Mouse (Mus musculus) left cerebral cortex, adult 2 months (tissue): ENCODE measurements around the gene Cacna1g. TPM values are rescaled to one million over a fixed set of nuclear protein-coding genes. Genes with fewer than 3 reads are reported as not detected.
A peak's percentile ranks its signal among the peaks of the same experiment; 100 is the strongest.

Source experiments
- DNase-seq, 2 experiments: peaks; one replicate each; pipeline ENCODE4 v3.0.0; 2021 to 2022; ENCODE audit warnings: low spot score in 2 of 2, mixed read lengths in 1 of 2; ENCODE audit errors: extremely low spot score in 1 of 2
- H3K27ac ChIP-seq: fragments of 200-600 bp; 2 replicates; pipeline ENCODE4 v1.8.1; 2022
- H3K4me3 ChIP-seq: fragments of 200-600 bp; 2 replicates; pipeline ENCODE4 v1.8.1; 2022
- CTCF ChIP-seq: fragments of 200-600 bp; IDR thresholded peaks from 2 replicates; pipeline ENCODE4 v1.8.1; 2022; ENCODE audit warnings: antibody characterized with exemption, mild to moderate bottlenecking, moderate library complexity
- intact Hi-C: fragments of 180-260 bp; cut with DNase I; formaldehyde crosslinking; loops from one replicate; pipeline ENCODE4 v1.15.1; 2025
- total RNA-seq, 2 experiments: library from RNA; stranded (reverse); gene quantifications; 2 replicates each; pipeline ENCODE4 v1.2.3; 2021

The Cacna1g gene
- total RNA-seq, 2 experiments from 2014 or later, result 93.0 to 98.7 TPM

DNA sequence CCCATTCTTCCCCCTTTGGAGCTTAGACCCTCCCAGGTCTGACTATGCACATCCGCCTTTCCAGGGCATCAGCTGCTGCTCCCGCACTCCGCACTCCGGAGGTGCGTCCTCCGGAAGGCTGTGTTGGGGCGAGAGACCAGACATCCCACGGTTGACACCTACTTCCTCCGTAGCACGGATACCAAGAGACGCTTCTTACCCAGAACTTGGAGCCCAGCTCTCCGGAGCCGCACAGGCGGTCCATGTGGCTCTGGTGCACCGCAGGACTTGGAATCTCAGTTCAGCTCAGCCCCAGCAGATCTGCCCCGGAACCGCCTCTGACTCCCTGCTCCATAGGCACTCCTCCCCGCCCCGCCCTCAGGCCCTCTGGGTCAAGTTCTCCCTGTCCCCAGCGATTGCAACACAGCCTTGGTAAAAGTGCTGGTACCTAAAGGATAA lies 81.3 kb downstream of the Cacna1g start, which contains the start of gene Abcc3:
Gene Abcc3, minus strand, starts transcription at position 326 of the 438 bp plus-strand sequence.
- intact Hi-C loops, result no loop called here
- Histone ChIP-seq H3K27ac (no peak within 1 kb of the TSS), H3K4me3 (peak within 1 kb of the TSS; percentile 35)
- no peak for TF ChIP-seq CTCF
- DNase-seq, result no peak

GRCm38 (mm10) chr11:94391661-94392060 lies 82.3 kb downstream of the Cacna1g start:
- Histone ChIP-seq H3K27ac (no peak overlapping the region), H3K4me3 (no peak overlapping the region)
- intact Hi-C loops, result no loop called here
- no peak for DNase-seq
- no peak for TF ChIP-seq CTCF

- DNase-seq, result no peak
- H3K27ac ChIP-seq, result no peak overlapping the region
- TF ChIP-seq CTCF, result no peak
- intact Hi-C loops, result no loop called here
- no peak overlapping the region for H3K4me3 ChIP-seq
Measured at GRCm38 (mm10) chr11:94390825-94391224, 83.2 kb downstream of the Cacna1g start.

DNA sequence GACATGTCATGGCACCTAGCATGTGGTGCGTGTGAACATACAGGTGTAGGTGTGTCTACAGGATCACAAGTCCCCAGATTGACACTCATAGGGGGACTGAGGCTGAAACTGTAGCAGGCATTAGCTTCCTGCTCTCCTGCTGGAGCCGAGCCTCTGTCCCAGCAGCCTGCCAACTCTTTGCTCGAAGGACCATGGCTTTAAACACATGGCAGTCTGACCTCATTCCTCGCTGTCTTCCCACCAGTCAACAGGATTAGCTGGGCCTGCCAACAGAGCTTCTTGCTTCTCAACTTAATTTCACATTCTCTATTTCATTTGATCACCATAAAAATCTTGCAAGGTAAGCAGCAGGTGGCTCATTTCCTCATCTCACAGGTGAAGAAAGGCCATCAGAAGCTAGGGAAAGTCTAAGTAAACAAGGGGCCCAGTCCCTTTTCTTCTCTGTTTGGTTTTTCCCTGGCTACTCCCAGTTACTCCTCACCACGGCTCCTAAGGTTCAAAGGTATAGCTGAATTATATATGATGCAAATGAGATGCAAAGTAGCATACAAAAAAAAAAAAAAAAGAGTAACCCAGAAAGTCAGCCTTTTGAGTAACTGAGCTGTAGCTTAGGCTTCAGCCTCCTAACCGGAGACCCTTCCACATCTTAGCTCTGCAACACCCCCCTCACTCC lies 84.1 kb downstream of the Cacna1g start:
- TF ChIP-seq CTCF, result no peak
- intact Hi-C loops, result no loop called here
- DNase-seq, result no peak
- no peak overlapping the region for H3K4me3 ChIP-seq
- no peak overlapping the region for H3K27ac ChIP-seq

- H3K27ac ChIP-seq, result no peak overlapping the region
- TF ChIP-seq CTCF, result no peak
- no peak overlapping the region for H3K4me3 ChIP-seq
- intact Hi-C loops, result no loop called here
- DNase-seq, result no peak
Measured at GRCm38 (mm10) chr11:94389021-94389420, 85.0 kb downstream of the Cacna1g start.

DNA sequence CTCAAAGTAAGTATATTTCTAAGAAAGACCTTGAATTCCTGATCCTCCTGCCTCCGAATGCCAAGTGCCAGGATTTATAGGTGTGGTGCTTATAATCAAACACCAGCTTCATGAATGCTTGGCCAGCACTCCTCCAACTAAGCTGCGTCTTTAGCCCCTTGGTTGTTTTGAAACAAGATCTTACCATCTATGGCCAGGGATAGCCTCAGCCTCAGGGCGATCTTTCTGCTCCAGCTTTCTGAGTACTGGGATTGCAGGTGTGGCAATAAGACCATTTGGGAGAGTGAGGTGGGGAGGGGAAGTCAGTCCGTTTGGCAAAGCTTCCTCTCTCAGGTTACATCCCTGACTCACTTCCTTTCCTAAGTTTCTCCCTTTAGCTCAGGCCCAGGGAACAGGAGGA lies 86.2 kb downstream of the Cacna1g start:
- H3K4me3 ChIP-seq, result no peak overlapping the region
- TF ChIP-seq CTCF, result no peak
- intact Hi-C loops, result no loop called here

DNA sequence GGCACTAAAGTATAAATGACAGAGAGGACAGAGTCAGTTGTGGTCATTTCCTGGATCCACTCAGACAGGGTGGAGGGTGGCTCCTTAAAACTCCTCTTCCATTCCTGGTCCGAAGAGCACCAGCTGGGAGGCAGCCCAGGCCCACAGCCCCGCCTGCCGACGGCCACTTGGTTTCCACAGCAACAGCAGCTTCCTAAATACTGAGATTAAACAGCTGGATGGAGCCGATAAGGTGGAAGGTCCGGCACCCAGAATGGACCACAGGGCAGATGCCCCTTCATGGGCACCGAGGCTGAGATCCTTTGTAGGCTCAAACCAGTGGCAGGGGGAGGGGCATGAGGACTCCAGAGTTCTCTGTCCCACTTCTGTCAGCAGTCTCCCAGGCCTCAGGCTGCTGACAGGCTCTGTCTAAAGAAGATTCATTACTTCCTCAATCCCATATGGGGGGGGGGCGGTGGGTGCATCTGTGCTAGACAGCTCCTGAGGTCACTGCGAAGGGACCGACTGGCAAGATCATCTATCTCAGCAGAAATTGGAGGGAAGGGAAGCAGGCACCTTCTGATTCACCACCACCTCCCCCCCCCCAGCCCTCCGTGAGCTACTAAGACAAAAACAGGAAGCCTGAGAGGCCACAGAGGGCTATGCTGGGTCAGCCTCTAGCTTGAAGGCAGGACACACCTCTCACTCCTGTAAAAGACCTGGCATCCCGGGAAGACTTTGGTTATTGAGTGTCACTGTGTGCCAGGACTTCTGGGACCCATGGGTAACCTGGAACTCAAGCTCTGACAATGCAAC lies 87.8 kb downstream of the Cacna1g start:
- no peak for TF ChIP-seq CTCF
- Histone ChIP-seq H3K27ac (0 out of 2 replicates have a peak overlapping the region, but pooled peaks have one; percentile 26), H3K4me3 (no peak overlapping the region)
- no peak for DNase-seq
- intact Hi-C loops, result no loop called here

More for the DNA sequence above, 86.2 kb downstream of the Cacna1g start:
- H3K27ac ChIP-seq, result no peak overlapping the region
- DNase-seq, result no peak

DNA sequence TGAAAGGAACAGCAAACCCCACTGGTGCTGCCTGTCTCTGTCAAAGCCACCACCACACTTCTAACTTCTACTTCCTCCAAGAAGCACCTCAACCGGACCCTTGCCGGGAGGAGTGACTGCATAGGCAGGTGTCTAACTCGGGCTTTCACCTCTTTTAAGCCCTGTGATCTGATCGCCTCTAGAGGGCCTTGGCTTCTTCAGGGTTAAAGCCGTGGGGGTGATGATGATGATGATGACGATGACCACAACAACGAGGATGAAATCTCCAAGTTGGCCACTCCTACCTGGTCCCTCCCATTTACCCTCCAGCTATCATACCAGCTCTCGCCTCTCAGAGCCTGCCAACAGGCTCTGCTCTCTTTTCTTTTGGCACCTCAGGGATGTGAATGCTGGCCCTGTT lies 94.3 kb downstream of the Cacna1g start:
- DNase-seq, result no peak
- TF ChIP-seq CTCF, result no peak
- intact Hi-C loops, result no loop called here

GRCm38 (mm10) chr11:94379061-94379460 lies 94.9 kb downstream of the Cacna1g start:
- Histone ChIP-seq H3K27ac (no peak overlapping the region), H3K4me3 (no peak overlapping the region)
- TF ChIP-seq CTCF, result no peak
- intact Hi-C loops, result no loop called here
- no peak for DNase-seq

More for the DNA sequence above, 94.3 kb downstream of the Cacna1g start:
- H3K27ac ChIP-seq, result no peak overlapping the region
- H3K4me3 ChIP-seq, result no peak overlapping the region

- intact Hi-C loops, result no loop called here
- Histone ChIP-seq H3K4me3 (no peak overlapping the region), H3K27ac (no peak overlapping the region)
- DNase-seq, result no peak
- TF ChIP-seq CTCF, result no peak
Measured at GRCm38 (mm10) chr11:94374276-94374948, 99.6 kb downstream of the Cacna1g start.

DNA sequence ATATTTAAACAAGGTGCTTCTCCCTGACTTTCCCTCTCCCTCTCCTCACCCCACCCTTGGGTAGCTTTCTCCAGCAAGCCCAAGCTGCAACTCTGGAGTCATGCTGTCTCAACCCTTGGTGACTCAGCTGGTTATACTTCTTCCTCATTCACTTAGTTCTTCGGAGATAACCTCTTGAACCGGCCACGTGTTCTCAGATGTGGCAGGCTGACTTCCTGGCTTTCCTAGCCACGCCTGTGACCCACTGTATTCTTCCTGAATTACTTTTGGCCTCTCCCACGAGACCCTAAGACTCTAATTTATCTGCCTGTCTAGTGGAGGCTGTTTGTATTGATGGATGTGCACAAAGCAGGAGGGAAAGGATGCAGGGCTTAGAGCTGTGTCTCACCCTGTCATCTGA lies 103.2 kb downstream of the Cacna1g start:
- H3K4me3 ChIP-seq, result no peak overlapping the region
- TF ChIP-seq CTCF, result no peak
- DNase-seq, result no peak
- no peak overlapping the region for H3K27ac ChIP-seq
- intact Hi-C loops, result no loop called here

DNA sequence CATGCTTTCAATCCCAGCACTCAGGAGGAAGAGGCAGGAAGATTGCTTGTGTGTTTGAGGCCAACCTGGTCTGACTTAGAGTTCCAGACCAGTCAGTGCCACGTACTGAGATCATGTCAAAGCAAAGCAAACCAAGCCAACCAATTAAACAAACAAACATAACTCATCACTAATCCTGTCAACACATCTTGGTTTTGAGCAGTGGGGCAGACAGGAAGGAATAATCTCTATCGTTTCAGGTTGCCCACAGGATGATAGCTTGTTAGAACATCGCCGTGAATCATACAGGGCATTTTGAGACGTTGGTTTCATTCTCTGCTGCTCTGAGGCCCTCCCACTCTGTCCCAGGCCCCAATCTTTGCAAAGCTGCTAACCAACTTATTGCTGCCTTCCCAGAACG lies 104.0 kb downstream of the Cacna1g start:
- DNase-seq, result no peak
- no peak for TF ChIP-seq CTCF
- intact Hi-C loops, result no loop called here
- Histone ChIP-seq H3K4me3 (no peak overlapping the region), H3K27ac (no peak overlapping the region)
